Mouse (Mus musculus): ENCODE measurements at regions not wholly inside any gene's neighbourhood (a gene's known extent, or its start where the extent isn't known, plus 50 kb on each side); places are given as distances from the start of the nearest gene placed in this dataset.

DNA sequence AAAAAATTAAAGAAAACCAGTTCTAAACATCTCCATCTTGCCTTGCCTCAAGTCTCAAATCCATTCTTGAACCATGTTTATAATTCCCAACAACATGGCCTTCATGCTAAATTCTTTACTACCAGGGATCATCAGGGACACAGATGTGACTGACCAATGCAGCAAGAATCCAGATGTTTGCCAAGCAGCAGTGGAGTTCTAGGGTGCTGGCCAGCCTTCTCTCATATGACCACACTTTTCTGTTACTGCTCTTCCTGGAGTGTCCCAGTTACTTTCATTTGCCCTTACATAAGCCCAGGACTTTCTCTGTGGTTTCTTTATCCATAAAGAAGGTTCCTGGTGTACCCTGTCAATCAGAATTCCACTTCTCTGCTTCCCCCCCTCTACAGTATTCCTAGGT, 185.4 kb upstream of the Cd180 start:
- Histone ChIP-seq H3K4me3 (replicated peaks; ENCODE audit: low read length) (no peak overlapping the region), H3K27me3 (ENCODE audit: control insufficient read depth, insufficient read depth, low read length) (no peaks in the 10 kb centered on the region), H3K36me3 (ENCODE audit: control insufficient read depth, insufficient read depth, low read length) (no peaks in the 10 kb centered on the region), H3K9me3 (replicated peaks; ENCODE audit: control insufficient read depth, low read length) (no peaks in the 10 kb centered on the region), H3K4me2 (ENCODE audit: low read depth, low read length) (no peak overlapping the region), H3K4me1 (ENCODE audit: control insufficient read depth, insufficient read depth, low read length) (no peaks in the 10 kb centered on the region), H3K9ac (ENCODE audit: low read length) (no peak overlapping the region), H3K27ac (ENCODE audit: low read length) (no peak overlapping the region)
- no peak for ATAC-seq (ENCODE audit: insufficient read depth, low FRiP score)

DNA sequence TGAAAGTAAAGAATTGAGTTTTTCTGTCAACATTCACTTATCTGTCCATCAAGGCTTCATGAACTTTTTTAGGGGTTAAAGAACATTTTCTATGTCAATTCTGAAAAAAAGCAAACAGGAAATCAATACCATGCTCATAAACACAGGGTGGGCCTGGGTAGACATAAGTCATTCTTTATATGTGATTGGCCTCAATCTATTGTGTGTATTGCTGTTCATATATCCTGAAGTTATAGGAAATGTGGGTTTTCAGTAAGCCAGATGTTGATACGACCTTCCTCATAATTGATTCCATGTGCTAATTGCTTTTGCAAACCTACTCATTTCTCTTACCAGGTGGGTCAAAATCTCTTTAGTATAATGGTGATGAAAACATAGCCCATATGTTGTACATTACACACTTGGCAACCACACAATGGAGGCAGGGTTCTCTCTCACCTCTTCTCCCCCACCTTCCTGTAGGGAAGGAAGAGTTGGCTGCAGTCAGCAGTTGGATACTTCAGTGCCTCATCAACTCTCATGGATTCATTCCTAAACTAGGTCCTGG, 182.6 kb upstream of the Cd180 start:
- H3K9ac ChIP-seq (ENCODE audit: low read length), result no peak overlapping the region
- H3K36me3 ChIP-seq (ENCODE audit: control insufficient read depth, insufficient read depth, low read length), result no peaks in the 10 kb centered on the region
- WGBS, result 82% methylated on average over 1 of the region's 1 CpGs
- no peak overlapping the region for H3K4me3 ChIP-seq (replicated peaks; ENCODE audit: low read length)
- no peaks in the 10 kb centered on the region for H3K27me3 ChIP-seq (ENCODE audit: control insufficient read depth, insufficient read depth, low read length)
- H3K9me3 ChIP-seq (replicated peaks; ENCODE audit: control insufficient read depth, low read length), result no peaks in the 10 kb centered on the region
- ATAC-seq (ENCODE audit: insufficient read depth, low FRiP score), result no peak
- no peak overlapping the region for H3K27ac ChIP-seq (ENCODE audit: low read length)
- no peaks in the 10 kb centered on the region for H3K4me1 ChIP-seq (ENCODE audit: control insufficient read depth, insufficient read depth, low read length)
- H3K4me2 ChIP-seq (ENCODE audit: low read depth, low read length), result no peak overlapping the region

DNA sequence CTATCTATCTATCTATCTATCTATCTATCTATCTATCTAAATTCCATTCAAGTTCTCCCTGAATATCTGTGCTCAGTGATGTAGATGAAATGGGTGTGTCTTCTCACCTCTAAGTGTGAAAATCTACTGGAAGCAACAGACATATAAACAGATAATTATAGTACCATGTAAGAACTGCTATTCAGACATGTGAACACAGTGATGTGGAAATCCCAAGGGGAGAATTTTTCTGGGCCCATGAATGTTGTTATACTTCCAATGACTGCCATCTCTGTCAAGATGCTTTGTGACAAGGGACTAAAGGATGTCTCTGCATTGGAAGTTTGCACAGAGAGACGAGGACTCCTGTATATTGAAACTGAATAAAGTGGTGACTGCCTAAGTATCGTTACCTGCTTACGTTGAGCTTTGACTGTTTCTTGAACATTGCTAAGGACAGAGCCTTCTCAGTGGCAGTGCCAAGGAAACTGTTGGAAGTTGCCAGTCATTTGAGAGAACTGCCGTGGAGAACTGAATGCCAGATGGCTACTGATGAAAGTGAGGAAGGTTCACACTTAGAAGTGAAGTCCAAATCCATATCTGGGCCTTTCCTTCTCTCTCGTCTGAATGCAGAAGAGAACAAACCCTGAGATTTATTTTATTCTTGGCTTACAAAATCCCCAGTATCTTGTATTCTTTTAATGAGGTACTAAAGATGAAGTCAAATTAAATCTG, 175.0 kb upstream of the Cd180 start:
- no peaks in the 10 kb centered on the region for H3K27me3 ChIP-seq (ENCODE audit: control insufficient read depth, insufficient read depth, low read length)
- no peak overlapping the region for H3K9ac ChIP-seq (ENCODE audit: low read length)
- no peaks in the 10 kb centered on the region for H3K4me1 ChIP-seq (ENCODE audit: control insufficient read depth, insufficient read depth, low read length)
- 83% methylated on average over 5 of the region's 5 CpGs for WGBS
- H3K36me3 ChIP-seq (ENCODE audit: control insufficient read depth, insufficient read depth, low read length), result no peaks in the 10 kb centered on the region
- H3K4me3 ChIP-seq (replicated peaks; ENCODE audit: low read length), result no peak overlapping the region
- no peaks in the 10 kb centered on the region for H3K9me3 ChIP-seq (replicated peaks; ENCODE audit: control insufficient read depth, low read length)
- no peak overlapping the region for H3K4me2 ChIP-seq (ENCODE audit: low read depth, low read length)
- ATAC-seq (ENCODE audit: insufficient read depth, low FRiP score), result no peak
- H3K27ac ChIP-seq (ENCODE audit: low read length), result no peak overlapping the region

DNA sequence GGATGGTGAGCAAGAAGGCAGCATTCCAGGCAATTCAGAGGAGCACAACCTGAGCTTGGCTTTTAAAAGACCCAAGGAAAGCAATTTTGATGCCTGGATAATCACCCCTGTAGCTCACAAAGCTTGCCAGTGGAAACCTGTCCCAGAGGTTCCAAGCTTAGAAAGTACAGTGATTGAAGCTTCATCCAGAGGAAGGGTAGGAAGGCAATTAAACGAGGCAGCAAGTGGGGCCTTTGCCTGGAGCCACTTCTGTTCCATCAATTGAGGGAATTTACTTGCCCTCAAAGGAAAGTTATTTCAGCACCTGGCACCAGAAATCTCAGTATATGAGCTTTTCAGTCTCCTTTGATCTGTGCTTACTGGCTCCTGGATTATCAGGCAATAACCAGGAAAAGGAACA, 171.9 kb upstream of the Cd180 start:
- no peaks in the 10 kb centered on the region for H3K9me3 ChIP-seq (replicated peaks; ENCODE audit: control insufficient read depth, low read length)
- no peak overlapping the region for H3K4me2 ChIP-seq (ENCODE audit: low read depth, low read length)
- no peak overlapping the region for H3K27ac ChIP-seq (ENCODE audit: low read length)
- no peaks in the 10 kb centered on the region for H3K27me3 ChIP-seq (ENCODE audit: control insufficient read depth, insufficient read depth, low read length)
- H3K4me1 ChIP-seq (ENCODE audit: control insufficient read depth, insufficient read depth, low read length), result no peaks in the 10 kb centered on the region
- no peak for ATAC-seq (ENCODE audit: insufficient read depth, low FRiP score)
- H3K4me3 ChIP-seq (replicated peaks; ENCODE audit: low read length), result no peak overlapping the region
- 59% methylated on average over 1 of the region's 1 CpGs for WGBS
- H3K9ac ChIP-seq (ENCODE audit: low read length), result no peak overlapping the region
- no peaks in the 10 kb centered on the region for H3K36me3 ChIP-seq (ENCODE audit: control insufficient read depth, insufficient read depth, low read length)

DNA sequence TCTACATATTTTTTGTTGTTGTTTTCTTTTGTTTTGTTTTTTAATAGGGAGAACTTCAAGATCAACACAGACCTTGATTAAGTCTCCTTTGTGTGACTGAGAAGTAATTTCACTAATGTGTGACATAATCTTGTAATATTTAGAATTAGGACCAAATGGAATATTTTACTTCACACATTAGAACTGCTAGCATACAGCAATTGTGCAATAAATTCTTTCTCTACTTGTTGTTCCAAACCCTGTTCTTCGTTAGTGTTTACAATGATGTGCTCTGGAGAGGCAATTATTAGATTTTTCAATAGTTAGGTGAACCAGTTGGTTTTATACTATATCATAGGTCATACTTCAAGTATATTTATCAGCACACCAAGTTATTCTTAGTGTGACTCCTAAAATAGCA, 171.3 kb upstream of the Cd180 start:
- H3K9ac ChIP-seq (ENCODE audit: low read length), result no peak overlapping the region
- H3K27ac ChIP-seq (ENCODE audit: low read length), result no peak overlapping the region
- WGBS, result 80% methylated on average over 1 of the region's 1 CpGs
- no peaks in the 10 kb centered on the region for H3K4me1 ChIP-seq (ENCODE audit: control insufficient read depth, insufficient read depth, low read length)
- no peak overlapping the region for H3K4me2 ChIP-seq (ENCODE audit: low read depth, low read length)
- ATAC-seq (ENCODE audit: insufficient read depth, low FRiP score), result no peak
- H3K4me3 ChIP-seq (replicated peaks; ENCODE audit: low read length), result no peak overlapping the region
- H3K9me3 ChIP-seq (replicated peaks; ENCODE audit: control insufficient read depth, low read length), result no peaks in the 10 kb centered on the region
- H3K27me3 ChIP-seq (ENCODE audit: control insufficient read depth, insufficient read depth, low read length), result no peaks in the 10 kb centered on the region
- H3K36me3 ChIP-seq (ENCODE audit: control insufficient read depth, insufficient read depth, low read length), result no peaks in the 10 kb centered on the region

DNA sequence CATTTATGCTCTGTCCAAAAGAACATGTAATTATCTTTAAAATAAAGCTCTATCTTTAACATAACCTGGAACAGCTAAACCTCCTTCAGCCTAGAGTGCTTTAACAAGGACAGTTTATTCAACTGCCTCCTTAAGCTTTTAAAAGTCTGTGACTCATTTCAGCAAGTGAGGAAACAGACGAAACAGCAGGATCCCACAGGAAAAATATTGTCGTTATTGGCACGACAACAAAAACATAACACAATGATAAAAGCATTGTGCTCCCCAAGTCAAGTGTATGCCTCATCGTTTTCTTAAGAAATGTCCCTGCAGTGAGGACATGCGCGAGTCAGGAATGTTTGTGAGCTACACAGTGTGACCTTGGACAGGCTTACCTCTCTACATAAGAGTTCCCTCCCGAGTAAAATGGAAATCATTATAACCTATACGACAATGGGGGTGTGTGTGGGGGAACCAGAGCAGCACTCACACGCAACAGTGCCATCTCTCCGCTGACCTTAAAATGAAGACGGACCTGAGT, 166.7 kb upstream of the Cd180 start:
- no peaks in the 10 kb centered on the region for H3K27me3 ChIP-seq (ENCODE audit: control insufficient read depth, insufficient read depth, low read length)
- H3K9me3 ChIP-seq (replicated peaks; ENCODE audit: control insufficient read depth, low read length), result no peaks in the 10 kb centered on the region
- WGBS, result 68% methylated on average over 11 of the region's 11 CpGs
- no peak overlapping the region for H3K9ac ChIP-seq (ENCODE audit: low read length)
- H3K27ac ChIP-seq (ENCODE audit: low read length), result no peak overlapping the region
- no peaks in the 10 kb centered on the region for H3K36me3 ChIP-seq (ENCODE audit: control insufficient read depth, insufficient read depth, low read length)
- H3K4me1 ChIP-seq (ENCODE audit: control insufficient read depth, insufficient read depth, low read length), result no peaks in the 10 kb centered on the region
- ATAC-seq (ENCODE audit: insufficient read depth, low FRiP score), result no peak
- H3K4me3 ChIP-seq (replicated peaks; ENCODE audit: low read length), result no peak overlapping the region
- H3K4me2 ChIP-seq (ENCODE audit: low read depth, low read length), result no peak overlapping the region

DNA sequence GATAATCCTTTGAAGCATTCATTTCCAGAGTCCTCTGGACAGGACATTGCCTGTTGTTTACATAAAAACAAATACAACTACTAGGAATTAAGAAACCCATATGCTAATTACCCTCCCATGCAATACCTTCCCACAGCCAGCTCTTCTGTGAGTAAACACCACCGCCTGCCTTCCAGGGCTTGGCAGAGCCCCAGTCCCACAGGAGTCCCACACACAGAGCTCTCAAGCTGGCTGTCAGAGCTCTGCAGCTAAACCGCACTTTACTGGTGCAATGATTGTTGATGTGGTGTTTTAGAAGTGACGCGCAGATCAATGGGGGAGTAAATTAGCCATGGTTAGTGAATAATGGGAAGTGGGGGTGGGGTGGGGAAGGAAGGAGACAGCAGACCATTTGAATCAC, 159.6 kb upstream of the Cd180 start:
- no peaks in the 10 kb centered on the region for H3K36me3 ChIP-seq (ENCODE audit: control insufficient read depth, insufficient read depth, low read length)
- H3K27me3 ChIP-seq (ENCODE audit: control insufficient read depth, insufficient read depth, low read length), result no peaks in the 10 kb centered on the region
- H3K27ac ChIP-seq (ENCODE audit: low read length), result 0 out of 2 replicates have a peak overlapping the region, but pooled peaks have one; percentile 15
- no peaks in the 10 kb centered on the region for H3K9me3 ChIP-seq (replicated peaks; ENCODE audit: control insufficient read depth, low read length)
- ATAC-seq (ENCODE audit: insufficient read depth, low FRiP score), result no peak
- WGBS, result 26% methylated on average over 4 of the region's 4 CpGs
- H3K9ac ChIP-seq (ENCODE audit: low read length), result no peak overlapping the region
- H3K4me3 ChIP-seq (replicated peaks; ENCODE audit: low read length), result no peak overlapping the region
- H3K4me1 ChIP-seq (ENCODE audit: control insufficient read depth, insufficient read depth, low read length), result peaks cover 9% of the 10 kb centered on the region
- H3K4me2 ChIP-seq (ENCODE audit: low read depth, low read length), result no peak overlapping the region

DNA sequence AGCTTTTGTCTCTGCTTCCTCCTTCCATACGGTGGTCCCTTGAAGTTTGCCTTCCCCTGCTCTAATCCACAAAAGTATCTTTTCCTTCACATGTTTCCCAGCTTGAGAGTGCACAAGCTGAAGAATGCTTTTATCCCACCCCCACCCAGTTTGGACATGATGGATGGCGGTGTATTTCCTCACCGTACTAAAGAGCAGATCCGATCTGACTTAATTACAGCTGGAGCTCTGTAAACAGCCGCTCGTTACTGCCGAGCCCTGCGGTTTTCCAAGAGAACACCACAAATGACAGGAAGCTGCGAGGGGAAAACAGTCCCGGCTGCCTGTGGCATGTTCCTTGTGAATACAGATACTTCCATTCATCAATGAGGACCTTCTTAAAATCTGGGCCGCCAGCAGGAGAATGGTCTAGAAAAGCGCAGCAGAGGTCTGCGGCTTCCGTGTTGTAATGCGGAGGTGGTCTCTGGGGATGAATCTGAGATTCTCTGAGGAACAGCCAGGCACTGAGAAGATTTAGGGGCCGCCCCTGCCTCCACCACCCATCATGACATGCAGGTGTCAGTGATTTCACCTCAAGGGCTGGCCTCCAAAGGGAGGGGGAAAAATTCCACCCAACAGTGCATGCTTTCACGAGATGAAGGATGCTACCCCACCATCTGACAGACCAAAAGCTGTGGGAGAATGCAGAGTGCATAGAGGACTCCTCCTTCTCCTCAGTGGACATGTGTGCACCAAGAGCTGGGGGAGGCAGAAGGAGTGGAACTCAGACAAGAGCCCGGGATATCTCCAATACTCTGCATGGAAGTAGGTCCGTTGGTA, 155.7 kb upstream of the Cd180 start:
- peak overlapping the region; percentile 52 for H3K9ac ChIP-seq (ENCODE audit: low read length)
- H3K36me3 ChIP-seq (ENCODE audit: control insufficient read depth, insufficient read depth, low read length), result no peaks in the 10 kb centered on the region
- 16% methylated on average over 19 of the region's 19 CpGs for WGBS
- H3K9me3 ChIP-seq (replicated peaks; ENCODE audit: control insufficient read depth, low read length), result no peaks in the 10 kb centered on the region
- peak overlapping the region; percentile 55 for H3K4me2 ChIP-seq (ENCODE audit: low read depth, low read length)
- peak; percentile 75; the same call in 1 of the 2 replicates for ATAC-seq (ENCODE audit: insufficient read depth, low FRiP score)
- peak overlapping the region; percentile 78 for H3K27ac ChIP-seq (ENCODE audit: low read length)
- H3K27me3 ChIP-seq (ENCODE audit: control insufficient read depth, insufficient read depth, low read length), result no peaks in the 10 kb centered on the region
- H3K4me1 ChIP-seq (ENCODE audit: control insufficient read depth, insufficient read depth, low read length), result peaks cover 9% of the 10 kb centered on the region
- H3K4me3 ChIP-seq (replicated peaks; ENCODE audit: low read length), result peak overlapping the region; percentile 2

DNA sequence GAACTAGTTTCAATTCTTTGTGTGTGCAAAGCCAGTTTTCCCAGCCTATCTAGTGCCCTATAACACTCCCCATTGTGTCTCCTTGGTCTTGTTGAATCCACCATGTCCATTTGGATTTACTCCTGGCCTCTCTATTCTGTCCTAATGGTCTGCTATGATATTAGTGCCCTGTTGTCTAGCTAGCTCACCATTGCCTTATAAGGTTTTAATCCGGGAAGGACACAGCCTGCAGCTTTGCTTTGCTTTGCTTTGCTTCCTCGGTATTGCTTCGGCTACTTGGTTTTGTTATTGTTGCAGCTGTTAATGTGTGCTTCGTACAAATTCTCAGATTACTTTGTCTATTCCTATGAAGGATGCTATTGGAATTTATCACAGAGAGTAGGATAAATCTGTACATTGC, 152.9 kb upstream of the Cd180 start:
- Histone ChIP-seq H3K9me3 (replicated peaks; ENCODE audit: control insufficient read depth, low read length) (no peaks in the 10 kb centered on the region), H3K4me1 (ENCODE audit: control insufficient read depth, insufficient read depth, low read length) (peaks cover 9% of the 10 kb centered on the region), H3K27me3 (ENCODE audit: control insufficient read depth, insufficient read depth, low read length) (no peaks in the 10 kb centered on the region), H3K9ac (ENCODE audit: low read length) (no peak overlapping the region), H3K27ac (ENCODE audit: low read length) (no peak overlapping the region), H3K4me2 (ENCODE audit: low read depth, low read length) (no peak overlapping the region), H3K36me3 (ENCODE audit: control insufficient read depth, insufficient read depth, low read length) (no peaks in the 10 kb centered on the region), H3K4me3 (replicated peaks; ENCODE audit: low read length) (no peak overlapping the region)
- 64% methylated on average over 4 of the region's 4 CpGs for WGBS
- no peak for ATAC-seq (ENCODE audit: insufficient read depth, low FRiP score)

All from stomach, embryonic 16.5 days (tissue).